Mouse (Mus musculus) right cerebral cortex, postnatal 10 days (tissue): ENCODE measurements around the gene A730049H05Rik.

ENCODE experiments used
- DNase-seq, 2 experiments: peaks; one replicate each; pipeline ENCODE4 v3.0.0; 2021; ENCODE audit warnings: low spot score in 2 of 2

A730049H05Rik gene

GRCm38 (mm10) chr6:92816311-92816751 is at the start of gene A730049H05Rik:
A730049H05Rik (plus strand) TSS chr6:92816478.
- DNase-seq, result no peak

DNA sequence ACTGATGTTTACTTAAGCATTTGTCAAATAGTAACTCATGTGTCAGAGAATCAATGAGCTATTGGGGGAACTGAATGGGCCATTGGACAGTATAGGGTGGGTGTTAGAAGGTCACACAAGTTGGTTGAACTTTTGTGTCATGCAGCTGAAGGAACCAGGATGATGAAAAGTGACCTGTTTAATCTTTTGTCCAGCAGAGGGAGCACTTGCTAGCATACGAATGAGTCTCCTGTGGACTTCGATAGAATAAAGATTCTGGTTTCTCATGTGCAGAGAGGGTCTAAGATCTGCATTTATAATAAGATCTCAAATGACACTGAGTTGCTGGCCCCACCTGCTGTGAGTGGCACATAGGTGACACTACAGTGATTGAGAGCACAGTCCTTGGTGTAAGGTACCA is 39.9 kb upstream of the A730049H05Rik start:
- peak in 1 of 2 experiments; percentile 44 for DNase-seq

DNA sequence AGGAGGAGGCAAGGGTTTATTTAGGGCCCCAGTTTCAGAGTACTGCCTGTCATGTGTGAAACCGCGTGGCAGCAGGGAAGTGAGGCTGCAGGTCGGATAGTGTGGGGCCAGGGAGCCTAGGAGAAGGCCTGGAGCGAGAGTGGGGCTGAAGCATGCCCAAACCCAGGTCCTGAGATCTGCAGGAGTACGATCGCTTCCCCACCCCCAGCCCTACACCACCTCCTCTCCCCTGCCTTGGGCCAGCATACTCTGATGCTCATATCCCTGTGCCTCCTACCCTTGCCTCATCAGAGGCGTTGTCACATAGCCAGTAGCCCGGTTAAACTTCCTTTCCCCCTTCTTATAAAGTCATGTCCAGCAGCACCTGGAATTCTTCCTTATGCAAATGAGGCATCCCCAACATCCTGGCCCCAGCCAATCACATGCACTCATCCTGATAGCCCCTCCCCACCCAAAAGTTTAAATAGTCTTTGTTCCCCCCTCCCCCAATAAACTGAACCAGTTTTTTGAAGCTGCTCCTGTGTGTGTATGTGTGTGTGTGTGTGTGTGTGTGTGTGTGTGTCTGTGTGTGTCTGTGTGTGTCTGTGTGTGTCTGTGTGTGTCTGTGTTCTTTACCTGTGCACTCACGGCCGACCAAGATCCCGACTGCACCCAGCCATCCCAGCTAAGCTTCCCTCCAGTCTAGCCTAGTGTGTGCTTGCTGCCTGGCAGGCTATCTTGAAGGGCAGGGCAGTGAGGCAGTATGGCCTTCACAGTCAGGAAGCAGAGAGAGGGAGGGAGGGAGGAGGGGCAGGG is 36.9 kb upstream of the A730049H05Rik start:
- no peak for DNase-seq

DNA sequence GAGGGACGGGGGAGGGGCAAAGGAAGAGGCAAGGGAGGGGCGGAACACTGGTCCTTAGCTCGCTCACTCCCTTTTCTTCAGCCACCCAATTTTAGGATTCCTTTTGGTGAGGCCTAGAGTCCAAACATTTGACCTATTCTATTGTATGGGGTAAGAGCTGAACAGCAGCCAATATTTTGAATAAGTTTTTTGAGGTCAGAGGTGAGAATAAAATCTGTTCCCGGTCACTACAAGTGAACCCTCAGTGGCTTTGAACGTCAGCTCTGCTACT is 36.4 kb upstream of the A730049H05Rik start:
- no peak for DNase-seq

DNA sequence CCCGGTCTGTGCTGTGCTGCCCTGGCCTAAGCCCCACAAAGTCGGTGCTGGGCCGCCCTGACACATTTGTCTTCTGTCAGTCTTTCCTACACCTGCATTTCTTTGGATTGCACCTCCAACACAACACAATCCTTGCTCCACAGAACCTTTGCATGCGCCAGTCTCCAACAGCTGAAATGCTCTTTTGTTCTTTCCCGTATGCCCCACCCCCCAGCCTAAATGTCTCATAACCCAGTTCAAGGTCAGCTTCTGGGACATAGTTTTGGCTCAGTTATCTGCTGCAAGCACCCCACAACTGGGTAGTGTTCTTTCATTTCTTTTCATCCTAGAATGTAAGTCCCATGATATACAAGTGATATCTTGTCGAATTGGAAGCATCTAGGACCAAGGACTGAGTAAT is 34.8 kb upstream of the A730049H05Rik start:
- no peak for DNase-seq

DNA sequence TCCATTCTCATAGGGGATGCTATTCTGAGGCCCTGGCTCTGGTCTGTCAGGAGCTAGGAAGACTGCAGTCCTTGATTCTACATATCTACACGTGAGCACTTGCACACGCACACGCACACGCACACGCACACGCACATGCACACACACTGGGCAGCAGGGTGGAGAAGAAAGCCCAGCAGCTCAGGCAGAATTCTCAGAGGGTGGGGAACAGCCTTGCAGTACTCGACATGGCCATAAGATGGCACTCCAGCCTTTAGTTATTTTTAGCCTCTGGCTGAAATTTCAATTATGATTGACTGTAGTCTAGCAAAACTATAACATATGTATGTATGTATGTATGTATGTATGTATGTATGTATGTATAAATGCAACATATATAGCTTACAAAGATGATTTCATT is 31.5 kb upstream of the A730049H05Rik start:
- peak; percentile 52 to 73 for DNase-seq

DNA sequence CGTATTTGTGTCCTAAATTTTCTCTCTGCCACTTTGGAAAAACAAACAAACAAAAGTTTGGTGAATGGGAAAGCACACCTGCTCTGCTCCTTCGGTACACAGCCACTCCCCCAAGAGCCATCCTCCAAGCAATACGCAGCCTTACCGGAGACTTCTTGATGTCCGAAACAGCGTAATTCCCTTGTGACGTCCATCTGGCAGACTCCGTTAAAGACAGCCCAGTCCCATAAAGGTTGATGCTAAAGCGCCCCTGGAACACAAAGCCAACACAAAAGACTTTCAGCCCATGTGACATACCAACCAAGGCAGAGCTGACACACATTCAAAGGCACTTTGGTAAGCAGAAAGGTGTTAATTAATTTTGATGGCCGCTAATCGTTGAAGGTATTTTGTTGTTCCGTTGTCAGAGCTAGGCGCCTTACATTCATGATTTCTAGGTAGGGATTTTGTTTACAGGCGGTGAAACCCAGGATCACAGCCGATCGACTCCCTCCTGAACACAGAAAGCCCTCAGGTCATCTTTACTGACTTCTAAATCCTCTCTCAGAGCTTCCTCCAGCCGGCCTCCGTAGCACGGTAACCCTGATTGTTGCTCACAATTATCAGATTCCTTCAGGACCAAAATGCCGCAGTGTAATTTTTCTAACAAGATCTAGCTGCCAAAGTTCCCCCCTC is 29.4 kb upstream of the A730049H05Rik start:
- no peak for DNase-seq

GRCm38 (mm10) chr6:92787376-92787712 is 28.9 kb upstream of the A730049H05Rik start:
- peak; percentile 90 to 92 for DNase-seq

DNA sequence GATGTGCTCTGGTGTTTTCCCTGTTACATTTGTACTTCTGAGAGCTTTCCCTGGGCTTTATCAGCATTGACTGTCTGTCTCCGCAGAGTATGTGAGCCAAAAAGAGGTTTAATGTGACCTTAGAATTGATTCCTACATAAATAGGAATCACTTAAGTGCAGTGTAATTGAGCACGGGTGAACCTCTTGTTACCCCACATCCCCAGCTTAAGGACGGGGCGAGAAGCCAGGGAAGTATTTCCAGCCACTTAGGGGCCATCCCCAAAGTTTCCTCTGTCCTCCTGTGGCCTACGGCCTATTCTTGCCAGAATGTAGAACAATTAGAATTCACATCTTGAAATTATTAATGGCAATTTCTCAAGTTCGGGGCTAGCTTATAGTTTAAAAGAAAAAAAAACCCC is 22.5 kb upstream of the A730049H05Rik start:
- no peak for DNase-seq

DNA sequence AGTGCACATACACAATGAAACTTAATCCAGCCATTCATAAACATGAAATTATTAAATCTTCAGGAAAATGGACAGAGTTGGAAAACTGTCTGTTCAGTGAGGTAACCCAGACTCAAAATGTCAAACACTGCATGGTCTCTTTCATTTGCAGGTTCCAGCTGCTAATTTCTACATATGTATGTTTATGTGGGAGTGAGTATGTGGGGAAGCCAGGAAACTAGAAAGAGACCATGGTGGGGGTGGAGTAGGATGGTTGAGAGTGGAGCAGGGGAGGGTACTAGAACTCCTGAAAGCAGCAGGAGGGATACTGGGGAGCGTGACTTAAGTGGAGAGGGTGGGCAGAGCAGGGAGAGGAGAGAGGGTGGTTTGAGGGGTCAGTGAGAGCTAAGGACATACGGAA is 14.8 kb upstream of the A730049H05Rik start:
- DNase-seq, result no peak

DNA sequence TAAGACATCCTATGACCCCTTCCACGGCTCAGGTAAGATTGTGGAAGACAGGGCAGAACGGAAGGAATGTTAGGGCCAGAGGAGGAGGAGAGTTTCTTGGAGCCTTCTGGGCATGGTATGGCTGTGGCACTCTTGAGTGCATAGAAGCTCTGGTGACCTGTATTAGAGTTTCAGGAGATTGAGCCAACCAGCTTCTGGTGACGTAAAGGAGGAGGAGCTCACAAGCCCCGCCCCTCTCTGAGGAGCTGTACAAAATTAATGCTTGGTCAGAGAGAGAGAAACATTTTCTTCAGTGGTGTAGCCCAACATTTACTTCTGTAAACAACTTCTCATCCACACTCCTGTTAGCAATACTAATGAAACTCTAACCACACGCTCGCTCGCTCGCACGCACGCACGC is 13.9 kb upstream of the A730049H05Rik start:
- DNase-seq, result no peak

- peak; percentile 45 to 52 for DNase-seq
These were observed 13.1 kb upstream of the A730049H05Rik start for GRCm38 (mm10) chr6:92803213-92803612.

DNA sequence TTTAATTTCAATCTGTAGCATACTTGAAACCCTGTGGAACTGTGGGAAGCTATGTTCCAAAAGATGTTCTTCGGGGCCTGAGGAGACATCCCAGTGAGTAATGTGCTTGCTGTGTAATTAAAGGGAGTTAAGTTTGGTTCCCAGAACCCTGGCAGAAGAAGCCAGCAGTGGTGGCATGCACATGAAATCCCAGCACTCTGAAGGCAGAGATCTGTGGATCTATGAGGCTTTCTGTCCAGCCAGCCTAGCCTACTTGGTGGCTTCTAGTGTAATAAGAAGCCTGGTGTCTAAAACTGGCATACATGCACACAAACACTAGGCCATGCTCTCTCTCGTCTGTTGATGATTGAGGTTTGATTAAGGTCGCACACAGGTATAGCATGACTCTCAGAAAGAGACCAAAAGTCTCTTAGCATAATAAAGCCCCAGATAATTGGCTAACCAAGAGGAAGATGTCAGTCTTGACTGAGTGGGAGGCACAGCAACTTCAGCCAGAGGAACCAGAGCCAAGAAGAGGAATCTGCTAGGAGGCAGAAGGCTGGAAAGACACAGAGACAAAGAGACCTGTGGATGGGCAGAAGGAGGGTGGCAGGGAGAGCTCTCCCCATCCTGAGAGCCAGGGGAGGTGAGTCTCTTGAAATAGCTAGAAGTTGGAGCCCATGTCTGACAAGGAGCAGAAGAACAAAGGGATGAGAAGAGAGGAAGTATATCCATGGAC is 11.9 kb upstream of the A730049H05Rik start:
- DNase-seq, result no peak

GRCm38 (mm10) chr6:92809818-92810217 is 6.5 kb upstream of the A730049H05Rik start:
- no peak for DNase-seq

- no peak for DNase-seq
These were observed 5.7 kb upstream of the A730049H05Rik start for GRCm38 (mm10) chr6:92810628-92811027.

GRCm38 (mm10) chr6:92811566-92811965 is 4.7 kb upstream of the A730049H05Rik start:
- DNase-seq, result no peak

- DNase-seq, result peak; percentile 34 to 39
These were observed 3.4 kb upstream of the A730049H05Rik start for GRCm38 (mm10) chr6:92812702-92813370.

GRCm38 (mm10) chr6:92817661-92818060 is 1.4 kb downstream of the A730049H05Rik start:
- DNase-seq, result no peak

DNA sequence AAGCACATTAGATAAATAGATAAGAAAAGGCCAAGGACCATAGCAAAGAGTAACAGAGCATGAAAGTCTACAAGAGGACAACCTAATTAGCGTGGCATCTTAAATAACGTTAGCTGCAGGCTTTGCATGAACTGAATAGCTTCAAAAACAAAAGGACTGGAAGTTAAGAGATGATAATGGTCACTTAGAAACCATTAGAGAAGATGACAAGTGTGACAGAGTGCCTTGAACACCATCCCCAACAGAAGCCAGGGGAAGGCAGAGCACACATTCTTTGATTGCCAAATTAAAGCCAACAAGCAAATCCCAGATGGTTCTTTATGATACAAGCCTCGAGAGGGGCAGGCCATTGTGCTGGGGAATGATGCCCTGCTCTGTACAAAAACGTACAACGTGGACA is 5.3 kb downstream of the A730049H05Rik start:
- DNase-seq, result no peak

DNA sequence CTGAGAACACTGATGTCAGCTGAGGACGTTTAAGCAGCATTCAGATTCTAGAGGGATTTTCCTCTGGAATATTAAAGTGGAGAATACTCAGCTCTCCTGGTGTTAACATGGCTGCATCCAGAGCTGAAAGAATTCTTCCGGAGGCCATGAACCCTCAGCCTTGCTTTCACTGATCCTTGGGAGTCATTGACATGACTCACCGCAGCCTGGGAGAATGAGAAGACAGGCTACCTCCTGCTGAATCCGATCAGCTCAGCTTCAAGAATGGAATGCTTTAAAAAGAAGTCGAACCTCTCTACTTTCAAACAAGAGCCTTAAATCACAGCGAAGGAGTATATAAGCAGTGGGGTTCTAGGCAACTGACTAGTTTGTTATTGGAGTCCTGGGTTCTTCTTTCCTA is 5.7 kb downstream of the A730049H05Rik start:
- no peak for DNase-seq

- DNase-seq, result no peak
These were observed 7.7 kb downstream of the A730049H05Rik start for GRCm38 (mm10) chr6:92823991-92824390.

GRCm38 (mm10) chr6:92826561-92826960 is 10.3 kb downstream of the A730049H05Rik start:
- DNase-seq, result no peak
